Mouse (Mus musculus): ENCODE results near the gene Disp1. TPM values are rescaled to one million over a fixed set of nuclear protein-coding genes. Genes with fewer than 3 reads are reported as not detected.

The Disp1 gene
- total RNA-seq (2015; ENCODE audit: low replicate concordance) (1.0 and 3.8 TPM in 2 replicates), total RNA-seq (2017; ENCODE audit: low replicate concordance) (0.28 and 1.4 TPM in 2 replicates)

DNA sequence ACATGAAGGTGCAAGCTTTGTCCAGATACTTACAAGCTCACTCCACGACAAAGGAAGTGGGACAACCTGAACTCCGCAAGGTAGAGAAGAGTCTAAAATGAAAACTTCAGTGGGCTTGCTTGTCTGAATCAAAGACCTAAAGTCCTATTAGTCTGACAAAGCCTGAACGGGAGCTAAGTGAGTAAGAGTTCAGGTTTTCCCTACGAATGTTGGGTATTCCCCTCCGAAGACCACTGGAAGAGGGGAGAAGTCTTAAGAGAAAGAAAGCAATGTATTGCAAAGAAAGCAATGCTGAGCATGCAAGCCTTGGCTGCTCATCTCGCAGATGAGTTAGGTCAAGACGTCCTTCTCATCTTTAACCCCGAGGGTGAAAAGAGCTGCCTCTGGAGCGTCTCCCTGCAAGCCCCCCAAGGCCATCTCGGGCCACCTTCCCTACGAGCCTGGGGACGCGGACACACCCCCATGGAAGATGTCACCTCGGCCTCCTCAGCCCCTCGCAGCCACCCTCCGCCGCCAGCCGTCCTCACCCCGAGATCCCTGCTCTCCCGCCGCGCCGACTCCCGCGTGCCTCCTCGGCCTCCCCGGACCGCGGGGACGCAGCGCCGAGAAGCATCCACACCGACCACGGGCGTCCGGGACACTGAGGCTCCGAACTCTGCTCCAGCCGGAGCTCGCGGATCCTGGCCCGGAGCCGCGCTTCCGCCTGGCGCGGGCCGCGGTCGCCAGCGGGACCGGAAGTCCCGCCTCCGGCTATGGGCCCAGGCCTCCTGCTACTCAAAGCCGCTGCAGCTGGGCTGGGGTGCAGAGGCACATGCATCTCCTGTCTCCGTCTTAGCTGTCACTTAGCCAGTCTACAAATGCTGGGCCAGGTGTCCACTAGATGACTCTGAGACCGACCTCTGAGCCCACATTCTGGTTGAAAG, at the start of gene Disp1:
TSS of gene Disp1 (minus strand) at position 727 of the 923 bp plus-strand sequence.
- ATAC-seq (replicated peaks; ENCODE audit: low FRiP score, poor library complexity, severe bottlenecking): peak; percentile 85

DNA sequence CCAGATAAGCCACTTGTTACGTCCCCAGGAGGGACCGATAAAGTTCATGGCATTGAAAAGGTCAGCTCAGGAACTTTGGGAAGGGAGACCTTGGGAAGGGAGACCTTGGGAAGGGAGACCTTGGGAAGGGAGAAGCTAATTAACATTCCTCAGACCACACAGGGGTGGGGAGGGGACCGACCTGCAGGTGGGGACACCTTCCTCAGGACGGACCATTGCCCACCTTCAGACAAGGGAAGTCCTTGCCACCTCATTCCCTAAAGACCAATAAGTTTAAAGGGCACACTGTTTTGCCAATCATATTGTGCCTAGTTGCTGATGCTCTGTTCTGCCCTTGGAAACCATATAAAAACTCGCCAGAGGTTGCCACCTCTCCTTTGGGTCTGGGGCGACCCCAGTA, 46.3 kb upstream of the Disp1 start:
- no peak for ATAC-seq (replicated peaks; ENCODE audit: low FRiP score, poor library complexity, severe bottlenecking)

DNA sequence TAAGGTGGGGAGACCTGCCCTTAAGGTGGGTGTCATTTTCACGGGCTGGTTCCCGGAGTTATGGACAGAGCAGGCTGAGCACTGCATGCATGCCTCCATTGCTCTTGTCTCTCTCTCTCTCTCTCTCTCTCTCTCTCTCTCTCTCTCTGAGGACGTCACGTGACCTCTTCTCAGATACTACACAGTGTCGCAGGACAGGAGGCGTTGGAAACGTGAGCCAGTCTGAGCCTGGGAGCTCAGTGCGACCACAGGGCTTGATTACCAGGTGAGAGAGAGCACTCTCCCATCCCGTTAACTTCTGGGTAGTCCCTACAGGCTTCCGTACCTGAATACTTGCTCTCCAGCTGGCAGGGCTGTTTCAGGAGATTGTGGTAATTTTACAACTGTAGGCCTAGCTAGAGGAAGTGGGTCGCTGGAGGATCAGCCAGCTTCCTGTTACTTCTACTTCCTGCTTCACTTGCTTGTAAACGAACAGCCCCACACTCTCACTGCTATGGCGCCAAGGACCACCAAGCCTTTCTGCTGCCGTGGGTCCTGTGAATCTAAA, 44.7 kb upstream of the Disp1 start:
- no peak for ATAC-seq (replicated peaks; ENCODE audit: low FRiP score, poor library complexity, severe bottlenecking)

DNA sequence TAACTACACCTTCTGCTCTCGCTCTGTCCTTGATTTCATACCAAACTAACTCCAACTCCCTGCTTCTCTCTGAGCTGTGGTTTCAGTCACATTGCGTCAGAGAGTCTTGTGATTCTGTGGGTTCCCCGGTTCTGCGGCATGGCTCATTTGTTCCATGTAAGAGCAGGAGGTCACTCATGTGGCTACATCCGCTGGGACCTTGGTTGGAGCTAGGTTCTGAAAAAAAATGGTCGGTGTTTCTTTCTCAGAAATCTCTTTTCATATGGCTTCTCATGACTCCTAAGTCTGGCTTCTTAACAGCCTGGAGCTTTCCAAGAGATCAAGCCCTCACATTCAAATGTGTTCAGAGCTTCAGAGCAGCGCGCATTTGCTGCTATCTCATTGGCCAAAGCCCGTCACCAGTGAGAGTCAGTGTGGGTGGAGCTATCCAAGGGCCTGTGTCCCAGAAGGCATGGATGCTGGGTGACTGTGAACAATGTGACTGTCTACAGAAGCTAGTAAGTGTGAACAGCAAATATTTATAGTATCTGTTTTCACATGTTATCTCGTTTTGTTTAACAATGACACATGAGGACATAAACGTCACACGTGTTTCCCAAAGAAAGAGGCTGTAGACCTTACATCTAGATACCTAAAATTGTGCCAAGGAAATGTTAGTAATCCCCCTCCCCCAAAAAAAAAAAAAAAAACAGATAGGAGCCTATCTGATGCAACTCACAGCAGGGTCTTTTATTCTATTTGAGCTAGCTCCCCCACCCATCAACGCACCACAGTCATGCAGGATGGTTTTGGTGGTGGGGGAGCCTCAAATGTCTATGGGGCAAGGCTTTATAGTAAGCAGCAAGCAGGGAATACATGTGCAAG, 43.1 kb upstream of the Disp1 start:
- ATAC-seq (replicated peaks; ENCODE audit: low FRiP score, poor library complexity, severe bottlenecking): no peak

DNA sequence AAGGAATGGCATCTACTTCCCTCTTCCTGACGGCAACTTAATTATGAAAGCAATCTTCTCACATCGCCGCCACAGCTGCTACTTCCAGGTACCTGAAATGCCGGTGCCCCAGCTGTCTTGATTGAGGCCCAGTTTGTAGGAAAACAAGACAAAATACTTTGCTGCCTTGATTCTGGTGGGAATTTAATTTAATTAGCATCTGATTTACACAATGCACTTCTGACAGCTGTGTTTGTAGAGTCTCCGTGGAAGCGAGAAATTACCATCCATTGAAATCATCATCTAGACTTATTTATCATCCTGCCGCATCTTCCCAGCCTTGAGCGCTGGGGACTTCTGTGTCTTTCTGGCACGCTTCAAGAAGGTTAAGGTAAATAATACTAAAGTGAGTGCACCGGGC, 31.3 kb upstream of the Disp1 start:
- no peak for ATAC-seq (replicated peaks; ENCODE audit: low FRiP score, poor library complexity, severe bottlenecking)

DNA sequence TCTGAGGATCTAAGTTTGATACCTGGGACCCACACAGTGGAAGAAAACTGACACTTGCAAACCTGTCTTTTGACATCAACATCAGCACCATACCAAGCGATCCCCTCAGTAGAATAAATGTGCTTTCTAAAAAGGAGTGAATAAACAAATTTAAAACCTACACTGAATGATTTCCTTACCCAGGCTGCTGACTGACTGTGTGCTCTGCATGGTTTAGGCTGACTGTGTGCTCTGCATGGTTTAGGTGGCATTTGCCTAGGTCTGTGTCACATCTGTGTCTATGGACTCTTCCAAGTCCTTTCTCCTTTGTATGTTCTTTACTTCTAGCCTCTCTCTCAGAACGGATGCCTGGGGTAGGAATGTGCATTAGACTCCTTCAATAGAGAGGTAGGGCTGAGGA, 30.5 kb upstream of the Disp1 start:
- no peak for ATAC-seq (replicated peaks; ENCODE audit: low FRiP score, poor library complexity, severe bottlenecking)

DNA sequence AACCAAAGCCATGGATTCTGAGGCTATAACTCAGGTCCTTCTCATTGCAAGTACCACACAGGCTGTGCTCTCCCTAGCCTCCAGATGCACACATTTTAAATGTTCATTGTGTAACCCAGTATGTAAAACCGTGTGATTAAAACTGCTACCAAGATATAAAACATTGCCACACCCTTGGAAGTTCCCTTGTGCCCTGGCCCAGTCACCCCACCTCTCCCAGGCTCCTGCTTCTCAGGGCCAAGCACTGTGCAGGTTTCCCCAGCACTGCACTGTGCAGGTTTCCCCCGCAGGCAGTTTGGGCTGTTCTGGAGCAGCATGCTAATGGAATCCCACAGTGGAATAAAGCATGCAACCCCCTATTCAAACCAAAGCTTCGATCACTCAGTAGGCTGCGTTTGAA, 29.3 kb upstream of the Disp1 start:
- ATAC-seq (replicated peaks; ENCODE audit: low FRiP score, poor library complexity, severe bottlenecking): no peak

DNA sequence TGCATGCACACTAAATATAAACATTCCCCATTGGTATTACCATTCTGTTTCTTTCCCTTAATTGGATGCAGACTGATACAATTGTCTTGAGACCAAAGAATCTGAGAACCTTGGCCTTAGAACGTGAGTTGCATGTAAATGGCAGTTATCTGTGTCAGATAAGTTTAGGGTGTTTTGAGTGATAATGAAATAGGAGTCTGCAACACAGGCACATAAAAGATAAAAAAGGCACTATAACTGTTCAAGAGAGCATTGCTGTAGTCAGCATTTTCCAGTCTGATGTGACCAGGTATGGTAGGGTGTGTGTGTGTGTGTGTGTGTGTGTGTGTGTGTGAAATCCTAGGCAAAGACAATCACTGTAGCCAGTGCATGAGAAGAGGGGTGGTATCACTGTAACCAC, 26.8 kb upstream of the Disp1 start:
- no peak for ATAC-seq (replicated peaks; ENCODE audit: low FRiP score, poor library complexity, severe bottlenecking)

DNA sequence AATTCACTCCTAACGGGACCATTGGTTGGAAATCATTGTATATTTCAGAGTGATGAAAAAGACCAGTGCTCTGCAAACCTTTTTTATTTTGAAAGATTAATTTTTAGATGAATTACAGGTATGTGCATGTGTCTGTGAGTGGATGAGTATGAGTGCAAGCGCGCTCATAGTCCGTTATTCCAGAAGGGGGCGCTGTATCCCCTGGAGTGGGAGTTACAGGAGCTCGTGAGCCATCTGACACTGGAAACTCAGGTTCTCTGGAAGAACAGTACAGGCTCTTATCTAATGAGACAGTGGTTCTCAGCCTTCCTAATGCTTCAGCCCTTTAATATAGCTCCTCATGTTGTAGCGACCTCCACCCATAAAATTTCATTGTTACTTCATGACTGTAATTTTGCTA, 22.0 kb upstream of the Disp1 start:
- ATAC-seq (replicated peaks; ENCODE audit: low FRiP score, poor library complexity, severe bottlenecking): no peak

DNA sequence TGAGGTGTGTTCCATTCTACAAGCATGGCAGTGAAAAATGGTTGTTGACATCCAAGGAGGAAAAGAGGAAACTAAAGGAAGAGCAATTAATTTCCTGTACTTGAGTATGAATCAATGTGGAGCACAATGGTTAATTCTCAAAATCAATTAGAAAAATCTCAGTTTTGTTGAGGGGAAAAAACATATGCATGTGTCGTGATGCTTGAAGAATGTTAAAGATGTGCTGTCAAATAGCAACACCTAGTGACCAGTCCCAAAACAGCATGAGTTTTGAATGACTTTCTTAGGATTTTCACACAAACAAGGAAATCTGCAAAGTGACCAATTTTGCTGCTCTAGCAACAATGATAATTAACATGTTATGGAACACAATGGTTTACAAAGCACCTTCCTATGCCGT, 16.6 kb upstream of the Disp1 start:
- no peak for ATAC-seq (replicated peaks; ENCODE audit: low FRiP score, poor library complexity, severe bottlenecking)

DNA sequence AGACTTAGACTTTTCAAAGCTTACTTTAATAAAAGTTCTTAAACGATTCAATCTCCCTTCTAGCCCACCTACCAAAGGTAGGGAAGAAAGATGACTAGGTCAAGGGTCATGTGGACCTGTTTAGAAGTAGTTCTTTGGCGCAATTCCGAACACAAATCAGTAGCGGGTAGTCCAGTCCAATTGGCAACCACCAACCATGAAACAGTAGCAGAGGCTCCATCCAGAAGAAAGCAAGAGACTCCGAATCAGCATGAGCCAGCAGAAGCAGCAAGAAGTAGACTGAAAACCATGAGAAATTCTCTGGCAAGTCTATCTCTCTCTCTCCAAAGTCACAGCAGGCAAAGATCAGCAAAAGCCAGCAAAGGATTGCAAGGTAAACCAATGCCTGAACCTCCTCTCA, 15.1 kb upstream of the Disp1 start:
- ATAC-seq (replicated peaks; ENCODE audit: low FRiP score, poor library complexity, severe bottlenecking): no peak

DNA sequence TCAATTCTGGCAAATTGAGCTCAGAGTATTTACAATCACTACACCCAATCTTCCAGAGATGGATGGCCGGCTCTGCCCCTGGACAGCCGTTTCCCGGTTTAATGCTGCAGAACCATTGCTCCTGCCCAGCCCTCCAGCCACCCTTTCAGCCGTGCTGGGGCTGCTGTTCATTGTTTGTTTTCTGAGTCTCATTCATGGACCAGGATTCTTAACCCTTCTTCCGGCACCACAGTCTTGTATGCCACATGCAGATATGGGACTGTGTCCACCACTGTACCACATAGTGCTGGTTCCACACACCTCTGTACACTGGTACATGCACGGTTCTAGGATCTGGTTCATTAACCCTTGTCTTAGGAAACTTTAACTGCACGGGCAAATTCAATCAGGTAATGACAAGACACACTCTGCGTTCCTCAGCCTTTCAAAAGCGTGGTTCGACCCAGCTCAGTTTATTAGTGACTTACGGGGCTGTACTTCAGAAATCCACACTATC, 12.4 kb upstream of the Disp1 start:
- no peak for ATAC-seq (replicated peaks; ENCODE audit: low FRiP score, poor library complexity, severe bottlenecking)

DNA sequence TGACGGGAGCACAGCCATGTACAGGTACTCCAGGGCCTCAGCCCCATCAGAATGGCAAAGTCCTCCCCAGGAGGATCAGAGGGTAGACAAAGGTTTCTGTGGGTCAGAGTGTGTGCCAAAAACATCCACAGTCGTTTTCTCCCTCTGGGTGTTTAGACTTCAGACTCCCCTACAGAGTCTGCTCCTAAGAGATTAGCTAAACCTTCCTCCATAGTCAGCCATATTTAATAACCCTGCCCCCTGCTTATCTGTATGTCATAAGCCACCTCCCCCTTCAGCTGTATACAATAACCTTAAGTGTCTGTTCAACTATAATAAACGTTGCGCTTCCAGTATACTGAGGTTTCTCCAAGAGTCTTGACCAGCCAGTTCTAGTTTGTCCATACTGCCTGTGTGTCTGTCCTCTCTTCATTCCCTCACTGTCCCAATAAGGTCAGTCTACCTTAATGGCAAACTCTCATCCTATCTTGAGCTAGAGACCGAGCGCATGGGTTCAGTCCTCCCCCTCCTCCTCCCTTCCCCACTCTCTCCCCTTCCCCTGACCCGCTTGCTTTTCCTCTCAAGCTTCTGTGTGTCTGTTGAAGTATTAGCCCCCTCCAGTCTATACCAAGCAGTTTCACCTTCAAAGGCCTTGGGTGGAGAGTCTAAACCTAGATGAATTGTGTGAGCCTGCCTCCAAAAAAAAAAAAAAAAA, 11.8 kb upstream of the Disp1 start:
- ATAC-seq (replicated peaks; ENCODE audit: low FRiP score, poor library complexity, severe bottlenecking): no peak

DNA sequence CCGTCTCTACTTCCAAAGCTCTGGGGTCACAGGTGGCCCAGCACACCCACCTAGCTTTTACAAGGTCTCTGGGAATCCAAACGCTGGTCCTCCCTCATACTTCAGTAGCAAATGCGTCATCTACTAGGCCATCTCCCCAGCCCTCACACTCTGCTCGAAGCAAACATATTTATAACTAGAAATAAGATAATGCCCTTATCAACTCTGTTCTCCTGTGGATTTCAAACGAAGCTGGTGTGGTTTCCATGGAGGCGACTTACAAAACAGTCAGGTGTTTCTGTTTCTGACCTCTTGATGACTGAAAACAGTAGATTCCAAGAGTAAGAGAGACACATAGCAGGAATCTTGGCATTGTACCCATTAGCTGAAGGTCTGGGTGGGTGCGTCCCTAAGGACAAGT, 6.1 kb upstream of the Disp1 start:
- no peak for ATAC-seq (replicated peaks; ENCODE audit: low FRiP score, poor library complexity, severe bottlenecking)

DNA sequence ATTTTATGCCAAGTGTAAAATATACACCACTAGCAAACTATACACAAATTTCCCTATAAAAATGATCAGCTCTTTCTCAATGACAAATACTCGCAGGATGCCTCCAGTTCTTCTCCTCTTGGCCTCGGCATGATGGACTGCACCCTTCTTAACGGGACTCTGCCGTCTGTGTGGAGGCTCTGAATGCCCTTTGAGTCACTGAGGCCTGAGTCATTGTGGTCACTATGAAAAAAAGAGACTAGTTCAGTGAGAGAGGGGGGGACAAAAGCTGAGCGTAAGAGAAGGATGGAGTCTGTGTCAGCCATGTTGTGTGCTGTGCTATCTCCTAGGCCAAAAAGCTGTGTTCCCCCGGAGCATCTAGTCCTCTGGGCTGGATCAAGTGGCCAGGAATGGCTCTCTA, 2.3 kb downstream of the Disp1 start:
- no peak for ATAC-seq (replicated peaks; ENCODE audit: low FRiP score, poor library complexity, severe bottlenecking)

DNA sequence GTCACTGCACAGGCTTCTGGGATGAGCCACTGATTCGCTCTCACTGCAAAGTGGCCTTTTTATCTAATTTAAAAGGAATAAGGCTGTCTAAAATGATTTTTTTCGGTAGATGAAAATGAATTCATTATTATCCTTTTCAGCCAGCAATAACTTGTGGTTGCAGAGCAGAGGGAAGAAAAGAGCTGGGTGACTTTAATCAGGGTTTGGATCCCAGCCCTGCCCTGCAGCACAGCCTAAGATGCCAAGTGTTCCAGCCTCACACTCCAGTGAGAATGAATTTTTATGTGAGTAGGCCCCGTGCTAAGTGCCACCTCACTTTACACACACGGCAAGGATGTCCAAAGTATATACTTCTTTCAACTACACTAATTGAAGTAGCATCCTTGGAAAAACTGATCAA, 4.6 kb downstream of the Disp1 start:
- ATAC-seq (replicated peaks; ENCODE audit: low FRiP score, poor library complexity, severe bottlenecking): no peak

DNA sequence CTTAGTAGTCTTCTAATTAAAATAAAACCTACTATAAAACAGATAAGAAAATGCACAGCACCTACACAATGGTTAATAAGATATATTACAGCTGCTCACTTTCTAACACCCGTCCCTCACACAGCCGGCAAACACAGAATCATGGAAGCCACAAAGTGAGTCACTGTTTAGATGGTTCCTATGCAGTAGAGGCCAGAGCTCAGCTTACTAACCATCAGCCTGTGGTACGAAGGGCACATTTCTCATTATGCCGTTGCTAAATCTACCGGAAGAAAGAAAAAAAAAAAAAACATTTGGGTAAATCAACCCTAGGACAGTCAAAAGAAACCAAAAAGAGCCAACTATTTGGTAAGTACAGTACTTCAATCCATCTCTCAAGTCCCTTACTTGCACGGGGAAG, 5.6 kb downstream of the Disp1 start:
- no peak for ATAC-seq (replicated peaks; ENCODE audit: low FRiP score, poor library complexity, severe bottlenecking)

DNA sequence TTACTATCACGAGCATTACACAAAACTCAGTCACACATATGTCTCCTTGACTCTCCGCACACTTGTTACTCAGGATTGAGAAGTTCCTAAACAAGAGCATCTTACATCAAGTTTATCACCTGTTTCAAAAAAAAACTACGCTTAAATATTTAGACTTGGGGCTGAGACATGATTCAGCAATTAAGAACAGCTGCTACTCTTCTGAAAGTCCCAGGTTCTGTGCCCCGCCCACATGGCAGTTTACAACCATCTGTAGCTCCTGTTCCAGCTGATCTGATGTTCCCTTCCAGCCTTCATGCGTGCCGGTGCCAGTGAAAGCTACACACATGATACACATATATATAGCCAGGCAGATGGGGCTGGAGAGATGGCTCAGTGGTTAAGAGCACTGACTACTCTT, 7.5 kb downstream of the Disp1 start:
- peak; percentile 84 for ATAC-seq (replicated peaks; ENCODE audit: low FRiP score, poor library complexity, severe bottlenecking)

DNA sequence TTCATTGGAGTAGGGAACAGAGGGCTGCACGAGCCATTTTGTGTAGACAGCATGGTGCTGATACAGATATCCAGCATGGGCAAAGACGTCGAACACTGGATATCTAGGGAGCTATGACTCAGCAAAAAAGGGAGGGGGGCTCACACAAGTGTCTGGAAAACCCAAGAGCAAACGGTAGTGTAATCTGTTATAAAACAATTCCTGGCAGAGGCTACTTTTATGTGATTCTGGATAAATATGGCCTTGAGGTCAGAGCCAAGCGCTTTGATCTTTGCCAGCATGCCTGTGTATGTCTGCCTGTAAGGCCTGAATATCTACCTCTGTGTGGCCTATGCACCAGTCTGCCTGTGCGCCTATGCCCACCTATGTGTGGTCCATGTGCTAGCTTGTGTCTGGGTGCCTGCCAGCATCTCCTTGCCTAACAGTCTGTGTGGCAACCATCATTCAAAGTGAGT, 8.5 kb downstream of the Disp1 start:
- ATAC-seq (replicated peaks; ENCODE audit: low FRiP score, poor library complexity, severe bottlenecking): no peak

DNA sequence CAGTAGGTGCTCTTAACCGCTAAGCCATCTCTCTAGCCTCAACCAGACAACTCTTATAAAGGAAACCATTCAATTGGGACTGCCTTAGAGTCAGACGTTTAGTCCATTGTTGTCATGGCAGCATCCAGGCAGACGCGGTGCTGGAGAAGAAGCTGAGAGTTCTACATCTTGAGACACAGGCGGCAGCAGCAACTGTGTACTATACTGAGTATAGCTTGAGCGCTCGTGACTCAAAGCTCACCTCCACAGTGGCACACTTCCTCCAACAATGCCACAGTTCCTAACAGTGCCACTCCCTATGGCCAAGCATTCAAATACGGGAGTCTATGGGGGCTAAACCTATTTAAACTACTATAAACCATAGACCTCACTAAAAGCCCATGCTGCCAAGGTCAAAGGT, 11.2 kb downstream of the Disp1 start:
- no peak for ATAC-seq (replicated peaks; ENCODE audit: low FRiP score, poor library complexity, severe bottlenecking)

Data from erythroblast, adult 5-6 weeks (primary cell).